In the genomic region with DNA sequence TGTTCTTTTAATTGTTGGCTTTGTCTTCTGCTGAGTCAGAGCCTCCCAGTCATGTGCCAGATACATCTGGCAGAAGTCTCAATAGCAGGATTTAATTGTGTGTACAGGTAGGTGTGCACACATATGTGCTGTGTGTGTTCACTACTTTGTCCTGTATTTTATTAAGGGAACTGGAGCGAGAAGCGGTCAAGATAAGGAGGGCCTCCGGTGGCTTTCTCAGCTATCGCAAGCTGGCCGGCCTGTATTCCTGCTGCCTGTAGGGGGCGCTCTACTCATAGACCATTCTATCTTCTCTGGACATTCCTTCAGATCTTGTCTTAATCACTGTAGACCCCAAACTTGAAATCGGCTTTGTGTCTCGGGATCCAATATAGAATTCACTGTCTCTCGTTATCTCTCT, we compare ENCODE assay signal across 8 mouse cellular contexts. TPM values are rescaled to one million over a fixed set of nuclear protein-coding genes. Genes with fewer than 3 reads are reported as not detected.
A peak's percentile ranks its signal among the peaks of the same experiment; 100 is the strongest.
DNase-seq lines count a peak whose midpoint lies in the region; ATAC-seq and TF ChIP-seq lines count a peak whose summit lies in the region.

No protein-coding gene starts in this region.

- ATAC-seq in heart, embryonic 11.5 days (replicated peaks; ENCODE audit: insufficient number of reproducible peaks, low FRiP score, low TSS enrichment): no peak
- ATAC-seq in stomach, embryonic 14.5 days (ENCODE audit: insufficient number of reproducible peaks, insufficient read depth, low FRiP score, low read depth): no peak

- H3K4me1 ChIP-seq in heart, embryonic 11.5 days (ENCODE audit: control insufficient read depth, insufficient read depth, low read length): no peaks in the 10 kb centered on the region; the same call in 1 of the 2 replicates
- no peaks in the 10 kb centered on the region for H3K4me1 ChIP-seq in stomach, embryonic 14.5 days (ENCODE audit: control insufficient read depth, insufficient read depth, low read length)

- peak; percentile 80 to 88 for DNase-seq in heart, adult 18-20 months
- peak; percentile 80 for DNase-seq in adrenal gland, postnatal 25 days
- DNase-seq in embryo, embryonic 9.5 days (ENCODE audit: extremely low spot score): peak; percentile 70
- peak; percentile 80 for DNase-seq in heart, postnatal 4 days
- DNase-seq in left cerebral cortex, adult 8-10 months (ENCODE audit: low spot score in 2 of 2): peak; percentile 42 to 59

- no peaks in the 10 kb centered on the region for H3K27me3 ChIP-seq in heart, embryonic 11.5 days (ENCODE audit: control insufficient read depth, insufficient read depth, low read length)
- no peaks in the 10 kb centered on the region for H3K27me3 ChIP-seq in myocyte (ENCODE audit: control insufficient read depth, insufficient read depth, insufficient read length)
- no peaks in the 10 kb centered on the region for H3K27me3 ChIP-seq in stomach, embryonic 14.5 days (ENCODE audit: control insufficient read depth, insufficient read depth, low read length)

- TF ChIP-seq POLR2A in myocyte (IDR thresholded peaks at IDR 0.05; ENCODE audit: insufficient read length, low read depth): no peak

- no peaks in the 10 kb centered on the region for H3K36me3 ChIP-seq in heart, embryonic 11.5 days (ENCODE audit: control insufficient read depth, insufficient read depth, low read length)
- H3K36me3 ChIP-seq in myocyte (ENCODE audit: control insufficient read depth, insufficient read depth): no peaks in the 10 kb centered on the region
- no peaks in the 10 kb centered on the region for H3K36me3 ChIP-seq in stomach, embryonic 14.5 days (ENCODE audit: control insufficient read depth, insufficient read depth, low read length)

- no peak overlapping the region for H3ac ChIP-seq in myocyte (ENCODE audit: control insufficient read depth, insufficient read length)

- H3K9me3 ChIP-seq in heart, embryonic 11.5 days (replicated peaks; ENCODE audit: control insufficient read depth, low read length): no peaks in the 10 kb centered on the region
- H3K9me3 ChIP-seq in stomach, embryonic 14.5 days (ENCODE audit: control insufficient read depth, low read depth, low read length): no peaks in the 10 kb centered on the region

- H3K9ac ChIP-seq in heart, embryonic 11.5 days (ENCODE audit: low read depth, low read length): no peak overlapping the region
- H3K9ac ChIP-seq in stomach, embryonic 14.5 days (replicated peaks; ENCODE audit: low read depth, low read length): no peak overlapping the region

- WGBS in heart, embryonic 11.5 days (ENCODE audit: insufficient replicate concordance): 17% methylated on average over 9 of the region's 9 CpGs
- WGBS in stomach, embryonic 14.5 days: 33% methylated on average over 9 of the region's 9 CpGs

- no peak overlapping the region for H3K27ac ChIP-seq in heart, embryonic 11.5 days (ENCODE audit: low read depth, low read length)
- no peak overlapping the region for H3K27ac ChIP-seq in stomach, embryonic 14.5 days (ENCODE audit: low read length)

- no peak overlapping the region for H3K4me2 ChIP-seq in heart, embryonic 11.5 days
- H3K4me2 ChIP-seq in myocyte (ENCODE audit: low read depth): peak overlapping the region; percentile 87
- peak overlapping the region; percentile 73 for H3K4me2 ChIP-seq in stomach, embryonic 14.5 days (replicated peaks; ENCODE audit: low read depth, low read length)

- no peak overlapping the region for H3K4me3 ChIP-seq in heart, embryonic 11.5 days (ENCODE audit: low read depth, low read length)
- H3K4me3 ChIP-seq in myocyte: no peak overlapping the region
- H3K4me3 ChIP-seq in stomach, embryonic 14.5 days (ENCODE audit: low read depth, low read length): no peak overlapping the region

- no peaks in the 10 kb centered on the region for H3K79me2 ChIP-seq in myocyte (ENCODE audit: control insufficient read depth, insufficient read depth)

TF ChIP-seq in myocyte, 11 proteins besides CTCF, POLR2A, EP300 and RAD21:
- TF ChIP-seq SRF (IDR thresholded peaks at IDR 0.05; ENCODE audit: control insufficient read depth, insufficient read length, low read depth): no peak
- TF ChIP-seq TCF12 (IDR thresholded peaks at IDR 0.05; ENCODE audit: insufficient read depth, poor library complexity, severe bottlenecking): no peak
- TF ChIP-seq POLR2AphosphoS2 (IDR thresholded peaks at IDR 0.05; ENCODE audit: insufficient read length, low read depth): no peak
- TF ChIP-seq USF1 (IDR thresholded peaks at IDR 0.05; ENCODE audit: low read depth): no peak
- no peak for TF ChIP-seq MAX (IDR thresholded peaks at IDR 0.05; ENCODE audit: low read depth)
- TF ChIP-seq E2F4 (IDR thresholded peaks at IDR 0.05; ENCODE audit: insufficient read depth): no peak
- no peak for TF ChIP-seq REST (IDR thresholded peaks at IDR 0.05; ENCODE audit: insufficient read depth, insufficient read length)
- TF ChIP-seq MYOD1 (IDR thresholded peaks at IDR 0.05; ENCODE audit: control insufficient read depth in 1 of 3, insufficient read length in 2 of 3, low read depth in 2 of 3): no peak
- TF ChIP-seq CEBPB (IDR thresholded peaks at IDR 0.05; ENCODE audit: insufficient read depth, poor library complexity, severe bottlenecking): no peak
- TF ChIP-seq MYOG (IDR thresholded peaks at IDR 0.05; ENCODE audit: control insufficient read depth in 1 of 3, insufficient read depth in 1 of 3, insufficient read length in 2 of 3, low read depth in 2 of 3): no peak
- TF ChIP-seq TCF3 (IDR thresholded peaks at IDR 0.05; ENCODE audit: insufficient read length, low read depth): no peak

RNA-seq across cellular contexts. Expression of a gene that starts 1.2 kb away (rescaled TPM):
- total RNA-seq in heart, adult 18-20 months (2021): 10 to 100 TPM; 27.9 to 28.1 TPM
- polyA plus RNA-seq in heart, embryonic 11.5 days (2014; fragmentation: Nextera tagmentation; extraction: Ambion mirVana): 7.9 and 8.1 TPM in 2 replicates
- 16.7 and 21.9 TPM in 2 replicates for total RNA-seq in adrenal gland, postnatal 25 days (2021)
- 10 to 100 TPM; 22.8 to 24.5 TPM for total RNA-seq in heart, postnatal 4 days (2021)
- 10 to 100 TPM; 63.2 to 76.6 (median 69.0) TPM for total RNA-seq in left cerebral cortex, adult 8-10 months (2022)
- polyA plus RNA-seq in myocyte (2012; fragmentation: generic; extraction: Trizol): 0.54 TPM
- 9.3 and 10.6 TPM in 2 replicates for polyA plus RNA-seq in stomach, embryonic 14.5 days (2014; fragmentation: Nextera tagmentation; extraction: Ambion mirVana)

RNA-seq across cellular contexts. Expression of a gene that starts 4.3 kb away (rescaled TPM):
- 1 to 10 TPM; 2.0 to 2.5 TPM for total RNA-seq in heart, adult 18-20 months (2021)
- polyA plus RNA-seq in heart, embryonic 11.5 days (2014; fragmentation: Nextera tagmentation; extraction: Ambion mirVana): 0.11 and 0.42 TPM in 2 replicates
- 5.6 and 7.9 TPM in 2 replicates for total RNA-seq in adrenal gland, postnatal 25 days (2021)
- under 1 TPM; 0.52 to 0.55 TPM for total RNA-seq in heart, postnatal 4 days (2021)
- 10 to 100 TPM; 22.6 to 27.9 (median 23.8) TPM for total RNA-seq in left cerebral cortex, adult 8-10 months (2022)
- 0.04 TPM for polyA plus RNA-seq in myocyte (2012; fragmentation: generic; extraction: Trizol)
- polyA plus RNA-seq in stomach, embryonic 14.5 days (2014; fragmentation: Nextera tagmentation; extraction: Ambion mirVana): 3.9 and 4.1 TPM in 2 replicates
